Mouse (Mus musculus): ENCODE results near the gene 3110009E18Rik.

The 3110009E18Rik gene

GRCm38 (mm10) chr1:120120969-120121811 lies at the start of gene 3110009E18Rik, which contains the start of gene Dbi:
TSS of gene 3110009E18Rik (plus strand) at chr1:120121187.
TSS of gene Dbi (minus strand) at chr1:120121078.
- peak; percentile 98 for DNase-seq (ENCODE audit: low read depth, low spot score)

GRCm38 (mm10) chr1:120072900-120073299 lies 48.1 kb upstream of the 3110009E18Rik start:
- DNase-seq (ENCODE audit: low read depth, low spot score) = no peak

DNA sequence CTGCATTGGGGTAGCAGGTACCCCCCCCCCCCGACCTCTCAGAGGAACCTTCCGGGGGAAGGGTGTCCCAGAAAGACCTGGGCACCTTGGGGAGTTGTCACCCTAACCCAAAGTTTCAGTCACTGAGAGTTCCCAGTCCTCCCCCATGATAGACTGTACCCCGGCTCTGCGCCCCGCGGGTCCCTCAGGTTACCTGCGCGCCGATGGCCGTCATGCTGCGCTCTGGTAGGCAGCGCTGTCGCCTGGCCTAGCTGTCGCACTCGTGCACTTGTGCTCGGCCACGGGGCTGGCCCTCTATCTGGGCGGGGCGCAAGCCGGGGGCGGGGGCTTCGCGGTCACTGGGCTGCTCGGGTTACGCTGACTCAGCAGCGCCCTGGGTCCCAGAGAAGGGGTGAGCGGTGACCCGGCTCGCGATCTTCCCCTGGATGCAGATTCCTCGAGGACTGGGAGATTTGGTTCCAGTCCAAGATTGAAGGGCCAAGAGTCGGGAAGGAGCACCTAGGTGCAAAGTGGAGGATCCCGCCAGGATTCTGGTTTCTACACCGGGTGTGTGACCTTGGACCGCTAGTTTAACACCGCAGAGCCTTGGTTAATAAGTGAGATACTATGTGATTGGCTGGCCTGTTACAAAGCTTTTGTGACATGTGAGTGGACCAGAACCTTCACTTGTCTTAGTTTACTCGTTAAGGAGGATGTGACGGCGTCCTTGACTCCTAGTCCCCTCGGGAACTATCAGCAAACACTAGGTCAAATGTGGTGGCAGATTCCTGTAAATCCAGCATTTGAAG lies 47.3 kb upstream of the 3110009E18Rik start, which contains the start of gene Tmem37:
Tmem37 (minus strand) TSS at position 556 of the 788 bp plus-strand sequence.
- DNase-seq (ENCODE audit: low read depth, low spot score) = peak; percentile 57

DNA sequence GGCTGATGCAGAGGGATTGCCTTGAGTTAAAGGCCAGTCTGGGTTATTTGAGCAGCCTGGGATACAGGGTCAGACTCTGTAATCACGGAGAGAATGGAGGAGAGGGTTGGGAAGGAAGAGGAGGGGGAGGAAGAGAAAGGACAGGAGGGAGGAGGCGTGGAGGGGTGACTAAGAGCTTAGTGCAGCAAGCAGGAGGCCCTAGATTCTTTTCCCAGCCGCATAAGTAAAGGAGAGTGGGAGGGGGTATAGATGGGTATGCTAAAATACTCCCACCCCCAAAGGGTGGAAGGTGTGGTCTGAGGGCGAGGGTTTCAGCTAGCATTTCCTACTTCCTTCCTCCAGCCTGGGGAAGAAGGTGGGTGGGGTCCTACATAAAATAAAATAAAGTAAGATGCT lies 46.7 kb upstream of the 3110009E18Rik start:
- DNase-seq (ENCODE audit: low read depth, low spot score) = no peak

DNA sequence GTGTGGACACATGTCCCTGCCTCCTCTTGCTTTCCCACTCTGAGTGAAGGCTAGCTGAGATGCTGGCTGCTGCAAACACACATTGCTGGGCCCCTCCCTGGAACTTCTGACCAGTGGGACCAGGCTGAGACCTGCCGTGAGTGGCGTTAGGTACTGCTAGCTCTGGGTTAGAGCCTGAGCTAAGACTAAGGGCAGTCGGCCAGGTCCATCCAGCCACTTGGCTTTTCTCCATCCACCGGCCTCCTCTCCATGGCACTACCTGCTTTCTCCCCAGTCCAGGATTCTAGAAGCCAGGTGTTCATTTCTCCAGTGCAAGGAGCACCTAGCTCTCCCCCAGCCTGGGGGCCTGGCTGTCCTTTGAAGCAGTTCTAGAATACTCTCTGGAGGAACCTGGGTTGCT lies 46.1 kb upstream of the 3110009E18Rik start:
- DNase-seq (ENCODE audit: low read depth, low spot score) = no peak

DNA sequence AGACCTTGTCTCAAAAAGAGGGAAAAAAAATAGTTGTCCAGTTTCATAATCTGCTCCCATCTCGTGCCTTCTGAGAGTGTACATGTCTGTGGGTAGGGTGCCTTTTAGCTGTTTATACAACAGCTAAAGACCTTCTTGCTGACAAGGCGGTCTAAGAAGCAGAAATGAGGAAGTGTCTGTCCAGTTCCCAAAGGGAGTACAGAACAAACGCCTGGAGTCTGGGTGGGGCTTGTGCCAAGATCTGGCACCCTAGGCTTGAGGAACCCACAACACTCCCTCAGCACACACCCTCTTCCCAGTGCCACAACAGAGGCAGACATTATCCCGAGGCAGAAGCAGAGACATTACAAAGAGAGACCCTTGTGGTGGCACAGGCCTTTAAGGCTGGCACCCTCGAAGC lies 45.5 kb upstream of the 3110009E18Rik start:
- no peak for DNase-seq (ENCODE audit: low read depth, low spot score)

- no peak for DNase-seq (ENCODE audit: low read depth, low spot score)
These were observed 43.1 kb upstream of the 3110009E18Rik start for GRCm38 (mm10) chr1:120077746-120078410.

DNA sequence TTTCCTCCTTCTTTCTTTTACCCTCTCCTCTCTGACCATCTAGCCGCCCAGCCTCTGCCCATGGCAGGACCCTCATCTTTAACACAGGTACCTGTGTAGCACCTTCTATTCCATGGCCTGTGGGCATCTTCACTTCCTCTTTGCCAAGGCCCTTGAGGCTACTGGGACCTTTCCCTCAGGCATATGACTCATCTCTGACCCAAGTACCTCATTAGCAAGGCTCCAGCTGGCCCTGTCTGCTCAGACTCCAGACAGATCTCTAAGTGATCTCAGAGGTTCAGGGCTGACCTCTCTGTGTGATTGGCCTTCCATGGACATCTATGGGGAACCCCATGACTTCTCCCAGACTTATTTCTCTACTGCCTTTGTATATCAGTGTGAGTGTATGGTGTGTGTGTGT lies 40.4 kb upstream of the 3110009E18Rik start:
- DNase-seq (ENCODE audit: low read depth, low spot score) = no peak

GRCm38 (mm10) chr1:120082957-120083585 lies 37.9 kb upstream of the 3110009E18Rik start:
- DNase-seq (ENCODE audit: low read depth, low spot score) = no peak

GRCm38 (mm10) chr1:120083921-120084517 lies 37.0 kb upstream of the 3110009E18Rik start:
- no peak for DNase-seq (ENCODE audit: low read depth, low spot score)

DNA sequence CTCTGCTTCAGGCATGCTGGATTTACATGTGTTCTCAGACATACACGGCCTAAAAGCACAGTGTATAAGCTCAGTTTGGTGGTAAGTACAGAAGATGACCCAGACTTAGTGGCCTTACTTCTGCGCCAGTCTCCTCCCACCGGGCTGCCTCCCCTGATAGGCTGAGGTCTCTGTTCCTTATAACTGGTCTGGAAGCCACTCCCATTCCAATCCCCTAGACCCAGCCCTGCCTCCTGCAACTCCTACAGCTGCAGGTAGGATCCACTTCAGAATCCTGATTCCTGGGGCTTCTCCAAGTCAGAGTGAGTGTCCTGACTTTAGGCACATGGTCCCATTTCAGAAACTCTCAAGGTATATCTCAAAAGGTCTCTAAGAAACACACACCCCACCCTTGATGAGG lies 35.3 kb upstream of the 3110009E18Rik start:
- DNase-seq (ENCODE audit: low read depth, low spot score) = no peak

GRCm38 (mm10) chr1:120086644-120087043 lies 34.3 kb upstream of the 3110009E18Rik start:
- no peak for DNase-seq (ENCODE audit: low read depth, low spot score)

DNA sequence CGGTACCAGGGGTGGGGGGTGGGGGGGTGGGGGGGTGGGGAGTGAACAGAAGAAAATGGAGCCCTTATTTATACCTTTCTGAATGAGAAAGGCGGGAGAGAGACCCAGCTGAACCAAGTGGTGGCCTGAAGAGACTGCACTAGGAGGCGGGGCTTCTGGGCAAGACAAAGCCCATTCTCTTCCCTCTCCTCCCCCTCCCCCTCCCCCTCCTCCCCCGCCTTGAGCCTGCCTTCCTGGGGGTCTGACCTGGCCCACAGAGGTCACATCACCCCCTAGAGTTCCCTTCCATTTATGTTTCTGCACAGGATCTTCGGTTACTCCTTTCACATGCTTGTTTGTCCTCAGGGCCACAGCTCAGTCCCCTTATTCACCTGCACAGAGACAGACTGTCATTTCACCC lies 31.8 kb upstream of the 3110009E18Rik start:
- no peak for DNase-seq (ENCODE audit: low read depth, low spot score)

DNA sequence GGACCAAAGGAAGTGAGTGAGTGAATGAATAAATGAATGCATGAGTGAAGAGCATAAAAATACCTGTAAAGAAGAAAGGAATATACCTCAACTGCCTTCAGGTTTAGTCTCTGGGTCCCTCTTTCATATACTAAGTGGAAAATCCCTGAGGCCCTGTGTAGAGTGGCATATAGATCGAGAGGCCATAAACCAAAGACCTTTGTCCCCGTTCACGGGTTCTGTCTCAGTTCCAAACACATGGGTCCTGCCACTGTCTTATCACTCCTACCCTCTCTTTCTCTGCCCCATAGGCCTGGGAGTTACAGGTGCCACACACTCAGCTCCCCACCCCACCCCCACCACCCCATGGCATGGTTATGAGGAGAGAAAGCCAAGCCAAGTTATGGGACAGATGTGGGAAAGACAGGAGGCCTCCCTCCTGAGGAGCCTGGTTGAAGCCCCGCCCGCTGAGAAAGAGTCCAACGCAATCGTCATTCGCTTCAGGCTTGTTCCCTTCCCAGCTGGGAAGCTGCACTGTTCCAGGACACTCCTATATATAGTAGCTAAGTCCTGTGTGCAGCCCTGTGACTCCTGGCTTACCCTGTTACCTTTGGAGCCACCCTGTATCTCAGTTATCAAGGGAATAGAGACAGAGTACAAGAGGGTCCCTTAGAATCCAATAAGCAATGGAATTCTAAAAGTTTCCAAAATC lies 30.0 kb upstream of the 3110009E18Rik start:
- no peak for DNase-seq (ENCODE audit: low read depth, low spot score)

GRCm38 (mm10) chr1:120093482-120094134 lies 27.4 kb upstream of the 3110009E18Rik start:
- peak; percentile 67 for DNase-seq (ENCODE audit: low read depth, low spot score)

- no peak for DNase-seq (ENCODE audit: low read depth, low spot score)
These were observed 26.1 kb upstream of the 3110009E18Rik start for GRCm38 (mm10) chr1:120094920-120095319.

DNA sequence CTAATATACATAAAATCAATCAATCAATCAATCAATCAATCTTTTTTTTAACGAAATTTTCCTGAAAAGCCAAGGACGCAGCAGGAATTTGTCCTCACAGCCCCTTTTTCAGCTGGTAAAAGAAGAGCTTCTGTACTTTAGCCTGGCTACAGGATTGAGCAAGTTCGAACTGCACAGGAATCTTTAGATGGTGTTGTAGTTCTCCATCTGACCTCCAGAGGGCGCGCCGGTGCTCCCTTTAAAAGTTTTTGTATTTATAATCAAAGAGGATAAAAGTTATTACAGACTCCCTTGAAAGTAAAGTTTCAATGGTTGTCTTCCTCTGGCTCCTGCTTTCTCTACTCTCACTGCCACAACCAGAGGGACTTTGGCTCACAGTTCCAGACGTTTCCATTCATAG lies 22.7 kb upstream of the 3110009E18Rik start:
- DNase-seq (ENCODE audit: low read depth, low spot score) = no peak

GRCm38 (mm10) chr1:120099483-120099882 lies 21.5 kb upstream of the 3110009E18Rik start:
- no peak for DNase-seq (ENCODE audit: low read depth, low spot score)

DNA sequence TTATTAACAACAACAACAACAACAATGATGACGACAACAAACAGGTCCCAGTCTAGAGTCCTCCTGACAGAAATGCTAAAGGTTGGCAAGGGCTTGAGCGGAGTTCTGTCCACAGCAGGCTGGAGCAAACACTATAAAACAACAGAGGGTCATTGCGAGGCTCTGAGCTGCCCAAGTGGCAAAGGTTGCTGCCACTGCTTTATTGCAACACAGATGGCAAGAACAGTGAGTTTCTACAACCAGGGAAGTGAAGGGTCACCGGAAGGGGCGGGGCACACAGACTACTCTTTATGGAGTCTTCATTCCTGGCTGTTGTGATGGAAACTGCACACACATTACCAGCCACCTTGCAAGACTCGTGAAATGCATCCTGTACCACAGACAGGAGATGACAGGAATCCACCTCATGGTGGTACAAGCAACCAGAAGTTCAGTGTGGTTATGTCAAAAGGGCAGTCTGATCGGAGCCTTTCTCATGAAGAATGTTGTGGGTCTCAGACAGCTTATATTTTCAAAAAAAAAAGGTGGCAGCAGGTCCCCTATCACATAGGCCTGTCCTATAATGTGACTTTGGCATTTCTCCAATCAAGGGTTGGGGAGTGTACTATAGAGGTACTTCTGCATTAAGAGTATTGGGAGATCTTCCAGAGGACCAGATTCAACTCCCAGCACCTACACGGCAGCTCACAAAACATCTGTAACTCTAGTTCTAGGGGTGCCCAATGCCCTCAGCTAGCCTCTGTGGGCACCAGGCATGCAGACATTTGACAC lies 20.3 kb upstream of the 3110009E18Rik start:
- DNase-seq (ENCODE audit: low read depth, low spot score) = no peak
